Mouse (Mus musculus) liver, postnatal 0 days (tissue): Measurements from ENCODE around the gene Eml2. TPM values are rescaled to one million over a fixed set of nuclear protein-coding genes. Genes with fewer than 3 reads are reported as not detected.

ENCODE experiments used
- ATAC-seq: fragments of 200-750 bp; cut with Nextera tagmentation; 2 replicates; pipeline ENCODE4 v1.8.0; 2017; ENCODE audit warnings: mild to moderate bottlenecking, moderate library complexity
- DNase-seq: peaks from one replicate; pipeline ENCODE4 v3.0.0-alpha.2; 2016
- H3K27ac ChIP-seq: fragments of 300-500 bp; sonication (generic); 2 replicates; pipeline ENCODE4 v1.5.1; 2014; ENCODE audit warnings: antibody characterized with exemption, moderate library complexity, mild to moderate bottlenecking, low read depth
- H3K27me3 ChIP-seq: fragments of 300-500 bp; sonication (generic); 2 replicates; pipeline ENCODE4 v1.6.1; 2014; ENCODE audit warnings: low read length, control low read depth, mixed read lengths; ENCODE audit not compliant: insufficient read depth
- H3K36me3 ChIP-seq: fragments of 300-500 bp; sonication (generic); replicated peaks from 2 replicates; pipeline ENCODE4 v1.6.1; 2014; ENCODE audit warnings: mild to moderate bottlenecking, control low read depth, low read length, moderate library complexity, mixed read lengths; ENCODE audit not compliant: insufficient read depth
- H3K4me1 ChIP-seq: fragments of 300-500 bp; sonication (generic); 2 replicates; pipeline ENCODE4 v1.6.1; 2014; ENCODE audit warnings: antibody characterized with exemption, mild to moderate bottlenecking, control low read depth; ENCODE audit not compliant: insufficient read depth
- H3K4me2 ChIP-seq: fragments of 300-500 bp; sonication (generic); 2 replicates; pipeline ENCODE4 v1.6.1; 2014; ENCODE audit warnings: low read depth, mild to moderate bottlenecking, low read length, moderate library complexity, mixed read lengths
- H3K4me3 ChIP-seq: fragments of 300-500 bp; sonication (generic); 2 replicates; pipeline ENCODE4 v1.5.1; 2014; ENCODE audit warnings: low read depth, low read length
- H3K9ac ChIP-seq: fragments of 300-500 bp; sonication (generic); replicated peaks from 2 replicates; pipeline ENCODE4 v1.6.1; 2014; ENCODE audit warnings: mild to moderate bottlenecking, moderate library complexity
- H3K9me3 ChIP-seq: fragments of 300-500 bp; sonication (generic); 2 replicates; pipeline ENCODE4 v1.6.1; 2016; ENCODE audit warnings: mild to moderate bottlenecking, control low read depth, low read length, mixed read lengths
- CTCF ChIP-seq: sonication (generic); IDR thresholded peaks from 2 replicates; pipeline ENCODE4 v1.5.1; 2016; ENCODE audit warnings: antibody characterized with exemption, low read depth
- EP300 ChIP-seq: IDR thresholded peaks from 2 replicates; pipeline ENCODE4 v1.6.1; 2016; ENCODE audit warnings: antibody characterized with exemption, low read depth, mild to moderate bottlenecking
- WGBS: fragments of 180-500 bp; shearing (Covaris S2); extraction: QIAGEN DNeasy Blood & Tissue Kit; methylation state at CpG from one replicate; pipeline ENCODE4 v1.1.7; 2014; ENCODE audit not compliant: insufficient replicate concordance; 5-methylcytosine and 5-hydroxymethylcytosine counted together
- polyA plus RNA-seq: library from polyadenylated mRNA; unstranded; fragments of >200 nt; fragmentation: Nextera tagmentation; extraction: Ambion mirVana; gene quantifications from 2 replicates; pipeline ENCODE4 v1.2.1, GENCODE M21; 2015

Eml2 gene
- polyA plus RNA-seq, 1 experiment from 2014 or later = 3.3 TPM

DNA sequence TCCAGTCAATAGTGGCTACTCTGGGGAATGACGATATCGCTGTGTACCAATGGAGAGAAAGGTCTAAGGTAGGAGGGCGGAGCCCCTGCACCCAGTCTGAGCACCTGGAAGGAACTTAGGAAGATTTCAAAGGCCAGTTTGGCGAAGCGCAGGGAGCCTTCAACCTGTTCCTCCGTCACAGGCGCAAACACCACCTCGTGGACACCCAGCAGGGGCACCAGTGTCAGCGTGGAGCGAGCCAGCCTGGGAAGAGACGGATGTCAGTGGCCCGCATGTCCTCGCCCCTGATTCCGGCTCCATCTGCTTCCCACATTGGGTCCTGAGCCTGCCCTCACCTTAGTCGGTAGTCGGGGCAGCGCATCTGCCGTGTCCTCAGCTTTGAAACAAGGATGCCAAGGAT, 16.8 kb upstream of the Eml2 start:
- Histone ChIP-seq H3K4me3 (no peak overlapping the region), H3K27me3 (peaks cover 27% of the 10 kb centered on the region), H3K9me3 (no peaks in the 10 kb centered on the region), H3K4me1 (peaks cover 12% of the 10 kb centered on the region), H3K27ac (no peak overlapping the region), H3K9ac (no peak overlapping the region), H3K4me2 (no peak overlapping the region), H3K36me3 (no peaks in the 10 kb centered on the region)
- DNase-seq = no peak
- ATAC-seq = no peak
- TF ChIP-seq CTCF (no peak), EP300 (no peak)
- WGBS = 20% methylated on average over 18 of the region's 18 CpGs

DNA sequence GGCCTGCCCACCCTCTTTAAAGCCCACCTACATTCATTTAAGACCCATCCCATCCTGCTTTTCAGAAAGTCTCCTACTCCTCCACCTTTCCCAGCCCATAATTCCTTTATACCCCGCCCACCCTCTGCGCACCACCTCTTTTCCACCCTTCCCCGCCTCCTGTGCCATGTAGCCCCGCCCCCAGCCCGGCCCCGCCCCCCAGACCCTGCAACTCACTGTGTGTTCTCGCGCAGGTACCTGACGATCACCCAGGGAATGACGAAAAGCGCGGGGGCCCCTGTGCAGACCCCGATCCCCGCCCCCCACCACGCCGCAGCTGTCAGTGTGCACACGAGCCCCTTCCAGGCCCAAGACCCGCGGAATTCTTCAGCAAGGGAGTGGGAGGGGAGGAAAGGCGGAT, 16.1 kb upstream of the Eml2 start:
- Histone ChIP-seq H3K4me3 (peak overlapping the region; percentile 39), H3K27ac (no peak overlapping the region), H3K36me3 (no peaks in the 10 kb centered on the region), H3K9me3 (no peaks in the 10 kb centered on the region), H3K4me2 (peak overlapping the region; percentile 72), H3K9ac (0 out of 2 replicates have a peak overlapping the region, but pooled peaks have one; percentile 21), H3K27me3 (peaks cover 34% of the 10 kb centered on the region), H3K4me1 (peaks cover 19% of the 10 kb centered on the region)
- ATAC-seq (peak; percentile 73), DNase-seq (peak; percentile 80)
- TF ChIP-seq CTCF = no peak
- no peak for TF ChIP-seq EP300
- WGBS = 3% methylated on average over 20 of the region's 20 CpGs

DNA sequence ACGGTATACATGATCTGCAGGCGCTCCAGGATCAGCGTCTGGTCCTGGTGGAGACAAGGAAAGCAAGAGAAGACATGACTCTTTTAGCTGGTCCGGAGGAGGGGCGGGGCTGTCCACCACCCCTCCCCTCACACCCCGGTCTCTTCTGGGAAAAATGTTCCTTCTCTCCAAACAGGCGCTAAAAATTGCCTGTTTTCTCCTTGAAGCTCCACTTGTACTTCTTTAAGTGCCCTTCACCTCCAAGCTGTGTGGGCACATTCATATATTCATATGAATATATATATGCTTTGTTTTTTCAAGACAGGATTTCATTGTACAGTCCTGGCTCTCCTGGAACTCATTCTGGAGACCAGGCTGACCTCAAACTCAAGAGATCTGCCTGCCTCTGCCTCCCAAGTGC, 13.3 kb upstream of the Eml2 start:
- DNase-seq = no peak
- Histone ChIP-seq H3K4me2 (no peak overlapping the region), H3K27ac (no peak overlapping the region), H3K27me3 (peaks cover 34% of the 10 kb centered on the region), H3K9me3 (peaks cover 3% of the 10 kb centered on the region; the same call in 1 of the 2 replicates), H3K4me1 (peaks cover 26% of the 10 kb centered on the region), H3K9ac (no peak overlapping the region), H3K36me3 (no peaks in the 10 kb centered on the region), H3K4me3 (no peak overlapping the region)
- no peak for ATAC-seq
- WGBS = 76% methylated on average over 7 of the region's 7 CpGs
- TF ChIP-seq CTCF = no peak
- TF ChIP-seq EP300 = no peak

GRCm38 (mm10) chr7:19163752-19164151, 12.5 kb upstream of the Eml2 start:
- Histone ChIP-seq H3K27me3 (peaks cover 34% of the 10 kb centered on the region), H3K4me1 (peaks cover 26% of the 10 kb centered on the region), H3K9me3 (peaks cover 3% of the 10 kb centered on the region; the same call in 1 of the 2 replicates), H3K9ac (no peak overlapping the region), H3K4me2 (no peak overlapping the region), H3K4me3 (no peak overlapping the region), H3K27ac (no peak overlapping the region), H3K36me3 (no peaks in the 10 kb centered on the region)
- DNase-seq = no peak
- 30% methylated on average over 12 of the region's 12 CpGs for WGBS
- TF ChIP-seq CTCF (no peak), EP300 (no peak)
- ATAC-seq = no peak

DNA sequence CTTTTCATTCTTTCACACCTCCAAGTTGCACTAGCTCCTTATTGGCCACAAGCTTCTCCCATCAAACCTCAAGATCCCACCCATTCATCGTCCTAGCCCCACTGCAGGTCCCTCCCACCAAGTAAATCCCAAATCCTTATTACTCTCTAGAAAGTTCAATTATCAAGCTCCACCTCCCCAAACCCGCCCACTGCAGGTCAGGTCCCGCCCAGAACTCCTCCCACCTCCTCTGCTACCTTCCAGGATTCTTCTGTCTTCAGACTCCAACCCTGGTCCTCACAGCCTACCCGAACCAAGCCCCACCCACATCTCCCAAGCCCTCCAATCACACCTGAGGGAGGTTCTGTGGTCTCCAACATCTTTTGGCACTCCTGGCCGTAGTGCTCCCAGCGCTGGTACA, 12.0 kb upstream of the Eml2 start:
- Histone ChIP-seq H3K9me3 (peaks cover 3% of the 10 kb centered on the region; the same call in 1 of the 2 replicates), H3K4me2 (peak overlapping the region; percentile 39; the same call in 1 of the 2 replicates), H3K4me1 (peaks cover 26% of the 10 kb centered on the region), H3K27ac (no peak overlapping the region), H3K36me3 (no peaks in the 10 kb centered on the region), H3K27me3 (peaks cover 33% of the 10 kb centered on the region), H3K4me3 (no peak overlapping the region), H3K9ac (no peak overlapping the region)
- TF ChIP-seq EP300 (no peak), CTCF (no peak)
- 2% methylated on average over 6 of the region's 6 CpGs for WGBS
- ATAC-seq = no peak
- peak; percentile 34 for DNase-seq

DNA sequence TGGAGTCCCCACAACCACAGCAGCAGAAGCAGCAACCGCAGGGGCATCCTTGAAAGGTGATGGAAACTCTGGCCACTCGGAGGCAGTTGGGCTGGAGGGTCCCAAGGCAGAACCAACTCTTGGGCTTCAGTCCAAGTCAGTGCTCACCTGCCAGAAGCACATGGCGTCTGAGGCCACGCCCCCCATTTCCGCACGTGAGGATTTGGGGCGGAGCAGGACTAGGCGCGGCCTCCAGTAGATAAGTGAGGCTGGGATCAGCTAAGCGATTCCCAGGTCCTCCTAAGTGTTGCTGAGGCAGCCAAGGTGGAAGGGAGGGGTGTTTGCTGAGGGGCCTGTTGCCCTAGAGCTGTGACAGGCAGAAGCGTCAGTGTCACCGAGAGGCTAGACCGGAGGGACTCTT, 11.2 kb upstream of the Eml2 start:
- Histone ChIP-seq H3K4me2 (peak overlapping the region; percentile 39), H3K9me3 (peaks cover 3% of the 10 kb centered on the region; the same call in 1 of the 2 replicates), H3K27me3 (peaks cover 27% of the 10 kb centered on the region), H3K4me3 (no peak overlapping the region), H3K36me3 (no peaks in the 10 kb centered on the region), H3K9ac (no peak overlapping the region), H3K27ac (no peak overlapping the region), H3K4me1 (peaks cover 23% of the 10 kb centered on the region)
- WGBS = 3% methylated on average over 13 of the region's 13 CpGs
- DNase-seq = peak; percentile 62
- ATAC-seq = no peak
- TF ChIP-seq EP300 = no peak
- no peak for TF ChIP-seq CTCF
